Mouse (Mus musculus): Measurements from ENCODE around the gene Adk. TPM values are rescaled to one million over a fixed set of nuclear protein-coding genes. Genes with fewer than 3 reads are reported as not detected.
A peak's percentile ranks its signal among the peaks of the same experiment; 100 is the strongest.

The Adk gene
- polyA plus RNA-seq, 1 experiment from 2014 or later = 475 TPM

DNA sequence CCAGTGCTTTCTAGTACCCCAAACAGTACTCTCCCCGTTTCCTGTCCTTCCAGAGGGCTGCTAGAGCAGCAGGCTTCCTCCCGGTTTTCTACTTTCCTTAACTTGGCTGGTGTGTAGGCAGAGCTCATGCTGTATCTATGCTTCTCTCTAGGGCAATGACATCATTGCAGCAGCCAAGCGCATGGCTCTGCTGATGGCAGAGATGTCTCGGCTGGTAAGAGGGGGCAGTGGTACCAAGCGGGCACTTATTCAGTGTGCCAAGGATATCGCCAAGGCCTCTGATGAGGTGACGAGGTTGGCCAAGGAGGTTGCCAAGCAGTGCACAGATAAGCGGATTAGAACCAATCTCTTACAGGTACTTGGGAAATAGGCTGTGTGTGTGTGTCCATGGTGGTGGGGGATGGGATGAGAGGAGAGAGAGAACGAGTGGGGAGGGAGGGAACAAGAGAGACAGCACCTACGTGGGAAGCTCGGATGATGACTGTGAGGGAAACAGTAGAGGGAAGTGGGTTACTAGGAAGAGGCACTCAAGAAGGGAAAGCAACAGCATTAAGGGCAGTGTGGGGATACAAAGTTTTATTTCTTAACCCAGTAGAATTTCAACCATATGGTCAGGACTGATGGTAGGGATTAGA is 23.2 kb upstream of the Adk start:
- H3K4me2 ChIP-seq (ENCODE audit: low read depth, low read length) = no peak overlapping the region
- H3K9me3 ChIP-seq (ENCODE audit: low read length) = no peaks in the 10 kb centered on the region
- H3K4me1 ChIP-seq (ENCODE audit: insufficient read depth) = peaks cover 3% of the 10 kb centered on the region; the same call in 1 of the 2 replicates
- no peaks in the 10 kb centered on the region for H3K27me3 ChIP-seq (ENCODE audit: insufficient read depth, low read length)
- H3K36me3 ChIP-seq (replicated peaks; ENCODE audit: insufficient read depth, low read length) = peaks cover 73% of the 10 kb centered on the region
- no peak for TF ChIP-seq EP300 (IDR thresholded peaks at IDR 0.05; ENCODE audit: low read depth)
- no peak for TF ChIP-seq CTCF (IDR thresholded peaks at IDR 0.05; ENCODE audit: low read depth)
- ATAC-seq (no peak), DNase-seq (no peak)
- no peak overlapping the region for H3K27ac ChIP-seq (ENCODE audit: low read depth)
- H3K4me3 ChIP-seq (ENCODE audit: low read depth, low read length) = no peak overlapping the region
- 80% methylated on average over 11 of the region's 11 CpGs for WGBS (ENCODE audit: insufficient replicate concordance)
- H3K9ac ChIP-seq (replicated peaks) = no peak overlapping the region

DNA sequence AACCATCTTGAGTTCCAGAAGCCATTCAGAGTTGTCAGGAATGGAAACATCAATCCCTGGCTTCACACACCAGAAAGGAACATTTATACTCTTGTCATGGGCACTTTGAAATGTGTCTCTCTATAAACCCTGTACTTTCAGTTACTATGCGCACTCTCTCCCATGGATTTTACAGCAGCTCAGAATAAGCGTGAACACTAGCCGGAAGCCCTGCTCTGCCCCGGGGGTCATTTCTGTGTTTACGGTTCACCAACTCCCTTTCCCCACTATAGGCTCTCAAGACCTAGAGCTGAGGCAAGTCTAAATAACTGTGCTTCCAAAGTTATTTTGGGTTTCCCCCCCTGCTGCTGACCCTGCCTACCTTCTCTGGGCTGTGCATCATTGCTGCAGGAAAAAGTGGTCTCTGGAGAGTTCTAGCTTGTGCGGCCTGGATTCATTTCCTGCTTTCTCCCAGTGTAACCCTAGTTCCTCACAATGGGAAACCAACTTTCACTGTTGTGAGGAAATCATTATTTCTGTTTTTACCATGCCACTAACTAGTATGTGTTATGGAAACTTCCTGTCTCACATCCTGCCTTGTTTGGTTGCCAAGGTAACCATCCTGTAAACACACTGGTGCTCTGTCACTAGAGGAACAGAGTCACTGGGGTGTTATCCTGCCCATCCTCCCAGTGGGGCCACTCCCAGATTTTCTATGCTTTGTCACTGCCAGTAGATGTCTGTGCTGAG is 20.4 kb upstream of the Adk start:
- DNase-seq (peak; percentile 58), ATAC-seq (peak; percentile 90)
- Histone ChIP-seq H3K4me1 (ENCODE audit: insufficient read depth) (peaks cover 3% of the 10 kb centered on the region; the same call in 1 of the 2 replicates), H3K4me3 (ENCODE audit: low read depth, low read length) (no peak overlapping the region), H3K27me3 (ENCODE audit: insufficient read depth, low read length) (no peaks in the 10 kb centered on the region), H3K27ac (ENCODE audit: low read depth) (peak overlapping the region; percentile 75), H3K9ac (replicated peaks) (no peak overlapping the region), H3K9me3 (ENCODE audit: low read length) (no peaks in the 10 kb centered on the region), H3K4me2 (ENCODE audit: low read depth, low read length) (no peak overlapping the region), H3K36me3 (replicated peaks; ENCODE audit: insufficient read depth, low read length) (peaks cover 67% of the 10 kb centered on the region)
- TF ChIP-seq CTCF (IDR thresholded peaks at IDR 0.05; ENCODE audit: low read depth) = no peak
- 0 out of 2 replicates have a peak, but pooled peaks have one; percentile 23 for TF ChIP-seq EP300 (IDR thresholded peaks at IDR 0.05; ENCODE audit: low read depth)
- WGBS (ENCODE audit: insufficient replicate concordance) = 69% methylated on average over 6 of the region's 6 CpGs

- peak overlapping the region; percentile 32; the same call in 1 of the 2 replicates for H3K27ac ChIP-seq (ENCODE audit: low read depth)
- DNase-seq = no peak
- 72% methylated on average over 4 of the region's 4 CpGs for WGBS (ENCODE audit: insufficient replicate concordance)
- TF ChIP-seq EP300 (IDR thresholded peaks at IDR 0.05; ENCODE audit: low read depth) (no peak), CTCF (IDR thresholded peaks at IDR 0.05; ENCODE audit: low read depth) (no peak)
- H3K9me3 ChIP-seq (ENCODE audit: low read length) = no peaks in the 10 kb centered on the region
- H3K4me1 ChIP-seq (ENCODE audit: insufficient read depth) = peaks cover 3% of the 10 kb centered on the region; the same call in 1 of the 2 replicates
- H3K4me3 ChIP-seq (ENCODE audit: low read depth, low read length) = no peak overlapping the region
- H3K27me3 ChIP-seq (ENCODE audit: insufficient read depth, low read length) = no peaks in the 10 kb centered on the region
- H3K4me2 ChIP-seq (ENCODE audit: low read depth, low read length) = no peak overlapping the region
- ATAC-seq = no peak
- peaks cover 64% of the 10 kb centered on the region for H3K36me3 ChIP-seq (replicated peaks; ENCODE audit: insufficient read depth, low read length)
- no peak overlapping the region for H3K9ac ChIP-seq (replicated peaks)
These were observed 18.1 kb upstream of the Adk start for GRCm38 (mm10) chr14:21034271-21034670.

DNA sequence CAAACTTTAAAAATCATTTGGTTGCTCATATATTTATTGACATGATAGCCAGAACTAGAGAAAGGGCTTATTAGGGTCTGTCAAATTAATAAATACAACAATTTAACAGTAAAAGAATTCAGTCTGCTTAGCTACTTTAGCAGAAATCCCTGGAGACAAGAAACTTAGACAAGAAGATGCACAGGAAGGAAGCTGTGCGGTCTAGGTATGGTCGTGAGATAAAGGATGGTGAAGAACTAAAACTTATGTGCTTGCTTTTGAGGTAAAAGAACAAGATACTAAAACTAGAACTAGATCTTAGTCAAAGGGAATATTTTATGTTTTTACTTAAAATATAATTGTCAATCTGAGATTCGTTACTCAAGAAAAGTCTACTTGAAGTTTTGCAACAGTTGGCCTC is 17.6 kb upstream of the Adk start:
- TF ChIP-seq CTCF (IDR thresholded peaks at IDR 0.05; ENCODE audit: low read depth) = no peak
- TF ChIP-seq EP300 (IDR thresholded peaks at IDR 0.05; ENCODE audit: low read depth) = no peak
- H3K4me3 ChIP-seq (ENCODE audit: low read depth, low read length) = no peak overlapping the region
- H3K27me3 ChIP-seq (ENCODE audit: insufficient read depth, low read length) = no peaks in the 10 kb centered on the region
- H3K27ac ChIP-seq (ENCODE audit: low read depth) = no peak overlapping the region
- peaks cover 64% of the 10 kb centered on the region for H3K36me3 ChIP-seq (replicated peaks; ENCODE audit: insufficient read depth, low read length)
- no peaks in the 10 kb centered on the region for H3K9me3 ChIP-seq (ENCODE audit: low read length)
- ATAC-seq (no peak), DNase-seq (no peak)
- H3K4me1 ChIP-seq (ENCODE audit: insufficient read depth) = peaks cover 3% of the 10 kb centered on the region; the same call in 1 of the 2 replicates
- H3K4me2 ChIP-seq (ENCODE audit: low read depth, low read length) = no peak overlapping the region
- H3K9ac ChIP-seq (replicated peaks) = no peak overlapping the region
- WGBS (ENCODE audit: insufficient replicate concordance) = 81% methylated on average over 3 of the region's 3 CpGs

DNA sequence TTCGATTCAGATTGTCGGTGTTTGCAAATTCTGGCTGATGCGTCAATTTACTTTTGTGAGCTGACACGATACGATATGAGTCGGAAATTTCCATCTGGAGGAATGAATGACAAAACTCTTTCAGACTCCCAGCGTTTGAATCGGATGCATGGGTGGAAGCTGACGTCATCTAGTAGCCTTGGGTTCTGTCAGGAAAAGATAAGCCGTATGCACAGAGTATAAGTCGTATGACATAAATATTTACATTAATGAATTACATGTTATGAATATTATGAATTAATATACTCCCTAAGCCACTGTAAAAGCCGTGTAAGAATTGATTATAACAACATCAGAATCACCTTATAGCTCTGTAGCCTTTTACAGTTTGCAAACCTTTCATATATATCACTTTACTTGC is 13.3 kb upstream of the Adk start:
- Histone ChIP-seq H3K4me1 (ENCODE audit: insufficient read depth) (no peaks in the 10 kb centered on the region), H3K36me3 (replicated peaks; ENCODE audit: insufficient read depth, low read length) (peaks cover 61% of the 10 kb centered on the region), H3K4me3 (ENCODE audit: low read depth, low read length) (no peak overlapping the region), H3K9me3 (ENCODE audit: low read length) (no peaks in the 10 kb centered on the region), H3K4me2 (ENCODE audit: low read depth, low read length) (no peak overlapping the region), H3K27me3 (ENCODE audit: insufficient read depth, low read length) (no peaks in the 10 kb centered on the region), H3K27ac (ENCODE audit: low read depth) (peak overlapping the region; percentile 62), H3K9ac (replicated peaks) (no peak overlapping the region)
- 65% methylated on average over 12 of the region's 12 CpGs for WGBS (ENCODE audit: insufficient replicate concordance)
- ATAC-seq (peak; percentile 80), DNase-seq (no peak)
- TF ChIP-seq EP300 (IDR thresholded peaks at IDR 0.05; ENCODE audit: low read depth) (peak; percentile 81), CTCF (IDR thresholded peaks at IDR 0.05; ENCODE audit: low read depth) (no peak)

DNA sequence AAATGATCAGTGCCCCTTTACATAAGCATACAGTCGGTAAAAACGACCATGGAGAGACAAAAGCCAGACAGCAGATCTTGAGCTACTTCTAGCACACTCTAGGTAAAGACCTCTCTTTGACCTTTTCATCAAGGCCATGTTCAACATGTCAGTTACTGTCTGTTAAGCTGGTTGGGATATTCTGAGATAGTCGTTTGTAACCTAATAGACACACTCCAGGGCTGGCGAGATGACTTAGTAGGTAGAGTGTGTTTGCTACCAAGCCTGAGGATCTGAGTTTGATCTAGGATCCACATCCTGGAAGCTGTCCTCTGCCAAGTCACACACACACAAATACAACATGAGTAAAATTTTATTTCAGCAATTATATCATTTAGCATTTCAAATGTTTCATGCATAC is 12.8 kb upstream of the Adk start:
- peaks cover 58% of the 10 kb centered on the region for H3K36me3 ChIP-seq (replicated peaks; ENCODE audit: insufficient read depth, low read length)
- H3K4me3 ChIP-seq (ENCODE audit: low read depth, low read length) = no peak overlapping the region
- H3K27ac ChIP-seq (ENCODE audit: low read depth) = peak overlapping the region; percentile 62
- no peaks in the 10 kb centered on the region for H3K4me1 ChIP-seq (ENCODE audit: insufficient read depth)
- no peaks in the 10 kb centered on the region for H3K9me3 ChIP-seq (ENCODE audit: low read length)
- ATAC-seq = 0 out of 2 replicates have a peak, but pooled peaks have one; percentile 17
- no peak overlapping the region for H3K4me2 ChIP-seq (ENCODE audit: low read depth, low read length)
- no peak overlapping the region for H3K9ac ChIP-seq (replicated peaks)
- WGBS (ENCODE audit: insufficient replicate concordance) = 76% methylated on average over 4 of the region's 4 CpGs
- H3K27me3 ChIP-seq (ENCODE audit: insufficient read depth, low read length) = no peaks in the 10 kb centered on the region
- DNase-seq = no peak
- no peak for TF ChIP-seq EP300 (IDR thresholded peaks at IDR 0.05; ENCODE audit: low read depth)
- no peak for TF ChIP-seq CTCF (IDR thresholded peaks at IDR 0.05; ENCODE audit: low read depth)
